In the genomic region with DNA sequence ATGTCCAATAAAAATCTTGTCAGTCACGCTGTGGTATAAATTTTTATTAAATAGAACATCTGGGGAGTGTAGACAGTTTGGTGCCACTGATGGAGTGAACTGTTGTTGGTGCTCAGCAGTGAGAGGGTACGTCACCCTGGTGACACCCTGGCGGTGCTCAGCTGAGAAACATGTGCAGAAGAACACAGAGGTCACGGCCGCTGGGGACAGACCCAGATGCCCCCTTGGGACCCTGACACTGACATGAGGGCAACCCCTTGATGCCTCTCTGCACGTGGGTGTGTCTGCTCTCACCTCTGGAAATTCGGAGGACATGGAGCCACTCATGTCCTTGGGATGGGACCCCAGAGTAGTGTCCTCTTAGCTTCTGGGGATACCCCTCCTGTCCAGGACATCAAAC, we compare ENCODE assay signal across 23 mouse cellular contexts. TPM values are rescaled to one million over a fixed set of nuclear protein-coding genes. Genes with fewer than 3 reads are reported as not detected.
DNase-seq lines count a peak whose midpoint lies in the region; ATAC-seq and TF ChIP-seq lines count a peak whose summit lies in the region.
"Had no signal": no experiment of that assay in that cellular context is flagged by ENCODE, and none has a peak within 500 bp of the region (broad histone marks: within the 10 kb centered on the region; RNA-seq: fewer than 3 reads in every experiment).

No protein-coding gene starts in this region.

- dilution Hi-C loops in CH12.LX (cut with MboI; ENCODE audit: extremely low pct_ligation_motif_present, extremely low pct_unique_long_range_greater_than_20kb, low sequenced_read_pairs), result no loop called here

- in situ Hi-C loops in CH12.LX (cut with MboI; ENCODE audit: low pct_ligation_motif_present, low pct_unique_long_range_greater_than_20kb, low sequenced_read_pairs), result no loop called here

- no peak overlapping the region for H3K4me3 ChIP-seq in CH12.LX (replicated peaks in 1 of 3; ENCODE audit: low read depth in 2 of 3, low read length in 2 of 3, poor library complexity in 1 of 3)
- no peak overlapping the region for H3K4me3 ChIP-seq in forebrain, postnatal 0 days (ENCODE audit: low read depth, low read length)
- H3K4me3 ChIP-seq: embryonic facial prominence, embryonic 13.5 days; embryonic facial prominence, embryonic 15.5 days; erythroblast, embryonic 14.5 days; forebrain, embryonic 10.5 days; forebrain, embryonic 12.5 days had no signal

- TF ChIP-seq POLR2A in CH12.LX (IDR thresholded peaks at IDR 0.05; ENCODE audit: low read depth, low read length), result no peak

- no peak overlapping the region for H3K9ac ChIP-seq in CH12.LX (ENCODE audit: insufficient read depth, low read depth)
- no peak overlapping the region for H3K9ac ChIP-seq in forebrain, postnatal 0 days
- H3K9ac ChIP-seq: embryonic facial prominence, embryonic 13.5 days; embryonic facial prominence, embryonic 15.5 days; forebrain, embryonic 12.5 days had no signal

- no peak for TF ChIP-seq RAD21 in CH12.LX (IDR thresholded peaks at IDR 0.05; ENCODE audit: low read depth, low read length)

- no peak for TF ChIP-seq CTCF in CH12.LX (conservative IDR thresholded peaks at IDR 0.05 in 1 of 2, IDR thresholded peaks at IDR 0.05 in 1 of 2; ENCODE audit: low read depth in 2 of 2, low read length in 2 of 2)
- TF ChIP-seq CTCF in forebrain, postnatal 0 days (IDR thresholded peaks at IDR 0.05; ENCODE audit: low read depth), result no peak

- H3K4me1 ChIP-seq in CH12.LX (ENCODE audit: control insufficient read depth in 1 of 2, insufficient read depth in 2 of 2), result peaks cover 22 to 48% of the 10 kb centered on the region in 2 experiments
- 0 out of 2 replicates have a peak, but pooled peaks cover 4% of the 10 kb centered on the region for H3K4me1 ChIP-seq in forebrain, postnatal 0 days (ENCODE audit: insufficient read depth)

- DNase-seq in spleen, postnatal 36 days (ENCODE audit: low spot score in 2 of 2), result peak; percentile 53 to 54
- DNase-seq in spleen, adult 12 weeks (ENCODE audit: low spot score), result no peak
- peak; percentile 57 for DNase-seq in CH12.LX (ENCODE audit: extremely low read depth)
- no peak for DNase-seq in forebrain, postnatal 0 days
- DNase-seq in neural tube, embryonic 10.5 days (ENCODE audit: extremely low spot score, low spot score), result no peak
- DNase-seq: adrenal gland, adult 2 months; adrenal gland, postnatal 10 days; adrenal gland, postnatal 25 days; cerebellum, adult 11 months; cerebellum, adult 18-20 months; cerebellum, adult 8-10 months; cerebellum, adult 9-11 months; cerebellum, postnatal 14 days; cerebellum, postnatal 36 days; embryo, embryonic 11 days had no signal

- no peak for TF ChIP-seq EP300 in CH12.LX (IDR thresholded peaks at IDR 0.05; ENCODE audit: low read length)

- no peaks in the 10 kb centered on the region for H3K79me2 ChIP-seq in CH12.LX (replicated peaks; ENCODE audit: control insufficient read depth, extremely low read depth, insufficient read depth, poor library complexity, severe bottlenecking)

- no peaks in the 10 kb centered on the region for H3K27me3 ChIP-seq in CH12.LX (replicated peaks)
- H3K27me3 ChIP-seq in forebrain, postnatal 0 days (ENCODE audit: insufficient read depth, low read length), result no peaks in the 10 kb centered on the region
- H3K27me3 ChIP-seq: embryonic facial prominence, embryonic 13.5 days; embryonic facial prominence, embryonic 15.5 days had no signal

- H3K4me2 ChIP-seq in CH12.LX (ENCODE audit: insufficient read depth, low read depth, poor library complexity, severe bottlenecking), result no peak overlapping the region
- no peak overlapping the region for H3K4me2 ChIP-seq in forebrain, postnatal 0 days (ENCODE audit: low read depth)
- H3K4me2 ChIP-seq: embryonic facial prominence, embryonic 13.5 days; embryonic facial prominence, embryonic 15.5 days; forebrain, embryonic 12.5 days had no signal

- 86% methylated on average over 7 of the region's 7 CpGs for WGBS in forebrain, postnatal 0 days

- H3K9me3 ChIP-seq in CH12.LX (replicated peaks; ENCODE audit: low read length), result no peaks in the 10 kb centered on the region
- no peaks in the 10 kb centered on the region for H3K9me3 ChIP-seq in forebrain, postnatal 0 days (ENCODE audit: low read length)
- H3K9me3 ChIP-seq: embryonic facial prominence, embryonic 13.5 days; embryonic facial prominence, embryonic 15.5 days; forebrain, embryonic 10.5 days; forebrain, embryonic 12.5 days had no signal

- ATAC-seq in forebrain, postnatal 0 days, result no peak
- ATAC-seq: CD4-positive, CD25-positive, alpha-beta regulatory T cell, adult 4 months; forebrain, embryonic 14.5 days; forebrain, embryonic 16.5 days had no signal

- H3K27ac ChIP-seq in CH12.LX (ENCODE audit: insufficient read depth, low read depth), result no peak overlapping the region
- no peak overlapping the region for H3K27ac ChIP-seq in forebrain, postnatal 0 days (ENCODE audit: low read depth, low read length)
- H3K27ac ChIP-seq: embryonic facial prominence, embryonic 13.5 days; embryonic facial prominence, embryonic 15.5 days; forebrain, embryonic 10.5 days; forebrain, embryonic 12.5 days had no signal

- H3K36me3 ChIP-seq in CH12.LX (replicated peaks in 1 of 2; ENCODE audit: control insufficient read depth in 1 of 2, insufficient read depth in 1 of 2, low read length in 1 of 2), result peaks cover 0 to 48% of the 10 kb centered on the region in 2 experiments
- H3K36me3 ChIP-seq in forebrain, postnatal 0 days (ENCODE audit: insufficient read depth), result peaks cover 10% of the 10 kb centered on the region; the same call in 1 of the 2 replicates
- H3K36me3 ChIP-seq: forebrain, embryonic 12.5 days had no signal

TF ChIP-seq in CH12.LX, 34 proteins besides CTCF, POLR2A, EP300 and RAD21:
- peak; percentile 60 for TF ChIP-seq SIN3A (IDR thresholded peaks at IDR 0.05; ENCODE audit: low read length)
- TF ChIP-seq MAX (IDR thresholded peaks at IDR 0.05; ENCODE audit: low read length), result peak; percentile 42; the same call in 1 of the 2 replicates
- TF ChIP-seq MXI1 (IDR thresholded peaks at IDR 0.05; ENCODE audit: low read depth, low read length), result peak; percentile 31; the same call in 1 of the 2 replicates
- TF ChIP-seq ZC3H11A (IDR thresholded peaks at IDR 0.05; ENCODE audit: low read depth, low read length), result no peak
- TF ChIP-seq BHLHE40 (IDR thresholded peaks at IDR 0.05; ENCODE audit: low read depth, low read length), result peak; percentile 92
- TF ChIP-seq ETS1 (conservative IDR thresholded peaks at IDR 0.05; ENCODE audit: low read depth, low read length), result peak; percentile 77

RNA-seq across cellular contexts. Expression of gene Bhlha15, which starts 4.3 kb away (rescaled TPM):
- 6.1 and 9.1 TPM in 2 replicates for total RNA-seq in CH12.LX (2012; rRNA removed)
- total RNA-seq in CH12.LX (2014; rRNA removed), result 0.90 and 1.00 TPM in 2 replicates
- polyA plus RNA-seq in CH12.LX (2012; ENCODE audit: insufficient read length, low read depth), result 4.0 TPM in 2 replicates
- total RNA-seq in forebrain, postnatal 0 days (2014; rRNA removed), result 0.77 TPM in 1 of 2 replicates, not detected in the other
- 0.11 TPM in 1 of 2 replicates, not detected in the other for polyA plus RNA-seq in forebrain, postnatal 0 days (2015; fragmentation: Nextera tagmentation; extraction: Ambion mirVana)
- polyA plus RNA-seq: erythroblast, embryonic 14.5 days had no signal

RNA-seq across cellular contexts. Expression of gene Tecpr1, which starts 29.0 kb away (rescaled TPM):
- total RNA-seq in CH12.LX (2012; rRNA removed) (5.3 and 6.0 TPM in 2 replicates), CH12.LX (2014; rRNA removed) (2.2 and 2.8 TPM in 2 replicates)
- polyA plus RNA-seq in CH12.LX (2012; ENCODE audit: insufficient read length, low read depth), result 5.8 and 6.2 TPM in 2 replicates
- 55.9 and 57.7 TPM in 2 replicates for total RNA-seq in forebrain, postnatal 0 days (2014; rRNA removed)
- polyA plus RNA-seq in forebrain, postnatal 0 days (2015; fragmentation: Nextera tagmentation; extraction: Ambion mirVana), result 25.5 and 32.7 TPM in 2 replicates

RNA-seq across cellular contexts. Expression of gene Bri3, which starts 49.8 kb away (rescaled TPM):
- total RNA-seq in CH12.LX (2012; rRNA removed) (18.0 and 20.3 TPM in 2 replicates), CH12.LX (2014; rRNA removed) (9.3 and 12.6 TPM in 2 replicates)
- 41.7 and 44.0 TPM in 2 replicates for polyA plus RNA-seq in CH12.LX (2012; ENCODE audit: insufficient read length, low read depth)
- 17.6 and 26.5 TPM in 2 replicates for total RNA-seq in forebrain, postnatal 0 days (2014; rRNA removed)
- polyA plus RNA-seq in forebrain, postnatal 0 days (2015; fragmentation: Nextera tagmentation; extraction: Ambion mirVana), result 138 and 151 TPM in 2 replicates

Comparison
In these comparisons a context has a peak if more than half of its experiments do, and no peak if none do; other contexts are left out.
1. DNase-seq: peak in spleen, postnatal 36 days (2 of 2) and CH12.LX (single experiment); none in spleen, adult 12 weeks (single experiment), forebrain, postnatal 0 days (single experiment) and neural tube, embryonic 10.5 days (single experiment).